Mouse (Mus musculus): ENCODE measurements around the gene Wnk1. TPM values are rescaled to one million over a fixed set of nuclear protein-coding genes. Genes with fewer than 3 reads are reported as not detected.

Gene Wnk1
- polyA plus RNA-seq, 1 experiment from 2014 or later = 64.7 TPM

DNA sequence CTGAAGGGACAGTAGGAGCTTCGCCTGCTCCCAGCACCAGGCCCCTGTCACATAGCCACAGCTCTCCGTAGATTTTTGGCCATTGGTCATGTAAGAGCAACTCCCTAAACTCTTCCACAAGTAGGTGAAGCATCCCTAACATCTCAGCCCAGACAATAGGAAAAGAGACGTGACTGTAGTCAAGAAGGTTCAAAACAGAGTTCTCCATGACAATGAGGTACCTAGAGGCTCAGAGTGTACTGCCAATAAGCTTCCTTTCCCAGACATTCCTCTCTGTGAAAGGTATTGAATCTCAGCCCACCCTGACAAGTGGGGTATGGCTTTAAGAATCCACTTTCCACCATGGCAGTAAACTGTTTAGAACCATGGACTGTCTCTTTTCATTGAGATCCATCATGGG is 31.1 kb upstream of the Wnk1 start:
- Histone ChIP-seq H3K4me2 (no peak overlapping the region), H3K36me3 (no peaks in the 10 kb centered on the region), H3K4me3 (no peak overlapping the region), H3K9me3 (no peaks in the 10 kb centered on the region), H3K27me3 (replicated peaks) (no peaks in the 10 kb centered on the region), H3K27ac (replicated peaks) (no peak overlapping the region), H3K9ac (no peak overlapping the region), H3K4me1 (0 out of 2 replicates have a peak, but pooled peaks cover 3% of the 10 kb centered on the region)
- WGBS = 79% methylated on average over 3 of the region's 3 CpGs
- no peak for ATAC-seq (ENCODE audit: extremely low read depth, insufficient number of reproducible peaks, low FRiP score, low TSS enrichment)

DNA sequence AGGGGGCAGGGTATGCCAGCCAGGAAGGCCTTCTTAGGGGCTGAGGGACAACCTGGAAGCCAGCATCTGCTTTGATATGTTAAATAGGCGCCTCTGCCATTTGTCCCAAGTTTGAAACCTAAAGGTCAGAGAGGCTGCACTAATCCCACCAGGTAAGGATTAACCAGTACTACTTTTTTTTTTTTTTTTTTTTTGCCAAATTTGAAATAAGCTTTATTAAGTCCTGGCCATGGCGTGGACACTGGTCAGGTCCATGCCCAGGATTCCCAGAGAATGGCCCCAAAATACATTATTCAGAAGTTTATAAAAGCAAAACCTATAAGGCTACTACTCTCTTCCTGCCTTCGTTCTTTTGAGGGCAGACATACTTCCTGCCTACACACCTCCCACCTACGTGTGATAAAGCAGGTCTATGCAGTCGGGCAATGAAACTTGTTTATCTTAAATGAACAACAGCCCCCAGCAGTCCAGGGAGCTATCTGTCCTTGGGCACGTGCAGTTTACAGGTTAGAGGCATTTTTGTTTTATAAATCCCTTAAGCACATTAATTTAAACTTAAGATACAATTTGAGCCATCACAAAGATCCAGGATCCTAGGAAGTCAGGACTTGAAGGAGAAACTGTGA is 27.2 kb upstream of the Wnk1 start:
- Histone ChIP-seq H3K9me3 (no peaks in the 10 kb centered on the region), H3K4me2 (no peak overlapping the region), H3K27me3 (replicated peaks) (no peaks in the 10 kb centered on the region), H3K4me1 (no peaks in the 10 kb centered on the region), H3K36me3 (no peaks in the 10 kb centered on the region), H3K27ac (replicated peaks) (no peak overlapping the region), H3K4me3 (no peak overlapping the region), H3K9ac (no peak overlapping the region)
- WGBS = 55% methylated on average over 6 of the region's 6 CpGs
- ATAC-seq (ENCODE audit: extremely low read depth, insufficient number of reproducible peaks, low FRiP score, low TSS enrichment) = no peak

DNA sequence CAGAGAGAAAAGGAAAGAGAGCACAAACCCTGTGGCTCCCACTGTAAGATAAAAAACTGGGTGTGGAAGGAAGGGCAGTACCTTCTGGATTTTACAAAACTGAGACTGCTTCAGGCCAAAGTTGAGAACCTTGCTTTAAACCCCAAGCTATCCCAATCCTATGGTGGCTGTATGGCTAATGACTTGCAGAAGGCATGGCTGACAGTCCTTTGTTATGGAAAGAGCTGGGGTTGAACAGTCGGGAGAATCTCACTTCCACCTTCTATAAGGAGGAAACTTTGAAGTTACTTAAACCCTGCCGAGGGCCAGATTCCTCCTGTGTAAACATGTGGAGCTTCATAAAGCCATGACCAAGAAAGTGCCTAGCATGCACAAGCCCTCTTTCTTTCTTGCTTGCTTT is 26.2 kb upstream of the Wnk1 start:
- Histone ChIP-seq H3K36me3 (no peaks in the 10 kb centered on the region), H3K4me1 (no peaks in the 10 kb centered on the region), H3K9me3 (no peaks in the 10 kb centered on the region), H3K27ac (replicated peaks) (no peak overlapping the region), H3K4me3 (no peak overlapping the region), H3K9ac (no peak overlapping the region), H3K27me3 (replicated peaks) (no peaks in the 10 kb centered on the region), H3K4me2 (no peak overlapping the region)
- WGBS = 42% methylated on average over 2 of the region's 2 CpGs
- no peak for ATAC-seq (ENCODE audit: extremely low read depth, insufficient number of reproducible peaks, low FRiP score, low TSS enrichment)

DNA sequence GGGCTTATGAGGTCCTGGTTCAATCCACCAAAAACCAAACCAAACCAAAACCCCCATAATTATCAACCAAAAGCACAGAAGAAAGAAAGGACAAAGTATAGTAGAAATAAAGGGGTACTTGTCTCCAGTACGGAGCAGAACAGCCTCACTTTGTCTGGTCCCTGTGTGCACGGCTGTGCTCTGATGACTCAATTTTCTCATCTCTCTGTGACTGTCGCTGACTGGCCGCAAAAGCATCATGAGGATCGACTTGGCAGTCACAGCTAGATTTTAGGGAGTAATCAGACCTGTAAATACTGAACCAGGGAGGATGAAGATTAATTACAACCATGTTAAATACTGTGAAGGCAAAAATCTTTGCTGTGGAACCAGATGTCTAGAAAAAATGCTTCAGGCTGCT is 24.5 kb upstream of the Wnk1 start:
- 0 out of 2 replicates have a peak, but pooled peaks cover 4% of the 10 kb centered on the region for H3K9me3 ChIP-seq
- no peaks in the 10 kb centered on the region for H3K27me3 ChIP-seq (replicated peaks)
- H3K4me3 ChIP-seq = no peak overlapping the region
- H3K4me1 ChIP-seq = no peaks in the 10 kb centered on the region
- WGBS = 81% methylated on average over 5 of the region's 5 CpGs
- H3K36me3 ChIP-seq = no peaks in the 10 kb centered on the region
- H3K9ac ChIP-seq = no peak overlapping the region
- no peak overlapping the region for H3K27ac ChIP-seq (replicated peaks)
- ATAC-seq (ENCODE audit: extremely low read depth, insufficient number of reproducible peaks, low FRiP score, low TSS enrichment) = no peak
- no peak overlapping the region for H3K4me2 ChIP-seq

DNA sequence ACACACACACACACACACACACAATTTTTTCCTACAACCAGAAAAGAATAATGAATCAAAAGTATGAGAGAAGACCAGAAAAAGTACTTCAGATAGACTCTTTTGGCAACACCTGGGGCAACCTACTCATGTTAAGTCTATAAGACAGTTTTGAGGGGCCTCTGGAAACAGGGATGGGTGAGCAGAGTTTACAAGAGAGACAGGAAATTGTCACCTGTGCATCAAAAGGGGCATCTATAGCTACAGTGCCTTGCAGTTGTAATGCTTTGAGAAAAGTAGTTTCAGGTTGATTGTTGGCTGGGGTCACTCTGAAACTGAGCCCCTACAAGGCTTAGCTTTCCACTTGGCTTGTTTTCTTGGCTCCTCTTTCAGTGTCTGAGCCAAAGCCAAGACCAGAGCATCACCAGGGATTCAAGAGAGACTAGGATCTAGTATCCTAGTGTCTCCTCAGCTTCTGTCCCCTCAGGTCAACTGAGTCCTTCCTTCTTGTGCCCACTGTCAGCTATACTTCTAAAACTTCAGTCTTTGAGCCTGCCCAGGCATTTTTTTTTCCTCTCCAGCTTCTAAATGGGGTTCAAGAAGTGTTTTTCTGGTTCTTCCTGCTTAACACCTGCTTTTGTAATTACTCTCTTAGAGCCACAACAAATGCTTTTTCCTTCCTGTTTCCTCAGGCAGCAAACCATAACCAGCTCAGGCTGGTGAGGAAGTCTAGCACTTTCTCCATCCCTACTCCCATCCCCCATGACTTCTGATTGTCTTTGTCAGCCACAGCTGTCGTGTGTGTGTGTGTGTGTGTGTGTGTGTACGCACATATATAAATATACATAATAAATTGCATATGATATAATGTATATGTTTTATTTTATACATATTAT is 17.4 kb upstream of the Wnk1 start:
- no peak overlapping the region for H3K27ac ChIP-seq (replicated peaks)
- no peak overlapping the region for H3K9ac ChIP-seq
- no peaks in the 10 kb centered on the region for H3K36me3 ChIP-seq
- ATAC-seq (ENCODE audit: extremely low read depth, insufficient number of reproducible peaks, low FRiP score, low TSS enrichment) = no peak
- peaks cover 8% of the 10 kb centered on the region; the same call in 1 of the 2 replicates for H3K4me1 ChIP-seq
- H3K27me3 ChIP-seq (replicated peaks) = no peaks in the 10 kb centered on the region
- no peak overlapping the region for H3K4me3 ChIP-seq
- WGBS = 63% methylated on average over 2 of the region's 2 CpGs
- H3K9me3 ChIP-seq = 0 out of 2 replicates have a peak, but pooled peaks cover 4% of the 10 kb centered on the region
- H3K4me2 ChIP-seq = no peak overlapping the region

DNA sequence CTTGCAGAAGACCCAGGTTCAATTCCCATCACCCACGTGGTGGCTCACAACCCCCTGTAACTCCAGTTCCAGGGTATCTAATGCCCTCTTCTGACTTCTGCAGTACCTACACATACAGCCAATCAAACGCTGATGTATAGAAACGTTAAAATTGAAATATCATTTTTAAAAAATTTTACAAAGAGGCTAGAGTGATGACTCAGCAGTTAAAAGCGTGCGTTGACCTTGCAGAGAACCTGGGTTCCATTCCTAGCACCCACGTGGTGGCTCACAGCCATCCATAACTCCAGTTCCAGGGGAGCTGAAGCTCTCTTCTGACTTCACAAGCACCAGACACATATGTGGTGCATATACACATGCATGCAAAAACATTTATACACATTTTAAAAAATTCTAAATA is 15.9 kb upstream of the Wnk1 start:
- Histone ChIP-seq H3K4me3 (no peak overlapping the region), H3K4me1 (peaks cover 8% of the 10 kb centered on the region; the same call in 1 of the 2 replicates), H3K9me3 (0 out of 2 replicates have a peak, but pooled peaks cover 4% of the 10 kb centered on the region), H3K9ac (no peak overlapping the region), H3K36me3 (no peaks in the 10 kb centered on the region), H3K4me2 (no peak overlapping the region), H3K27me3 (replicated peaks) (no peaks in the 10 kb centered on the region), H3K27ac (replicated peaks) (no peak overlapping the region)
- no peak for ATAC-seq (ENCODE audit: extremely low read depth, insufficient number of reproducible peaks, low FRiP score, low TSS enrichment)
- 75% methylated on average over 6 of the region's 6 CpGs for WGBS

DNA sequence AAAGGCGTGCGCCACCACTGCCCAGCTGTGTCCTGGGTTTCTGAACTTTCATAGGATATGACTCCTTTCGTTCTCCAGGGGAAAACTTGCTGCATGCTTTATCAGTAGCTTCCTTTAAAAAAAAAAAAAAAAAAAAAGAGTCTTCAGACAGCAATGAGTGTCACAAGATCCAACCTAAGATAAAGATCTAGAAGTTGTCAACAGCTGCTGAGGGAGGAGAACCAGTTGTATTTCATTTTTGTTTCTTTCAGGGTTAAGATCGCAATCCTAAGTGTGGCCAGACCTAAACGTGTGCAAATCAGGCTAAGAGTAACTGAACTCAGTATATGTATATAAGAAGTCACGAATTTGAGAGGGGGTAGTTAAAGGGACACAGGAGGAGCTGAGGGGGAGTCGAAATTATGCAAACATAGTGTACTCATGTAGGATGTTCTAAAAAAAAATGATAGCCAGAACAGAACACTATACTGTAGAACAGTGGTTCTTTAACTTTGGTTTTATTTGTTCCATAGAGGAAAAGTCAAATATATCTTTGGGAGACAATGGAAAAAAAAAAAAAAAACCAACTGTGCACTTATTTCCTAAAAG is 9.3 kb upstream of the Wnk1 start:
- 66% methylated on average over 7 of the region's 7 CpGs for WGBS
- H3K4me2 ChIP-seq = no peak overlapping the region
- no peak overlapping the region for H3K27ac ChIP-seq (replicated peaks)
- 0 out of 2 replicates have a peak, but pooled peaks cover 3% of the 10 kb centered on the region for H3K4me1 ChIP-seq
- no peak overlapping the region for H3K4me3 ChIP-seq
- no peaks in the 10 kb centered on the region for H3K36me3 ChIP-seq
- H3K9me3 ChIP-seq = no peaks in the 10 kb centered on the region
- no peak overlapping the region for H3K9ac ChIP-seq
- no peaks in the 10 kb centered on the region for H3K27me3 ChIP-seq (replicated peaks)
- no peak for ATAC-seq (ENCODE audit: extremely low read depth, insufficient number of reproducible peaks, low FRiP score, low TSS enrichment)

DNA sequence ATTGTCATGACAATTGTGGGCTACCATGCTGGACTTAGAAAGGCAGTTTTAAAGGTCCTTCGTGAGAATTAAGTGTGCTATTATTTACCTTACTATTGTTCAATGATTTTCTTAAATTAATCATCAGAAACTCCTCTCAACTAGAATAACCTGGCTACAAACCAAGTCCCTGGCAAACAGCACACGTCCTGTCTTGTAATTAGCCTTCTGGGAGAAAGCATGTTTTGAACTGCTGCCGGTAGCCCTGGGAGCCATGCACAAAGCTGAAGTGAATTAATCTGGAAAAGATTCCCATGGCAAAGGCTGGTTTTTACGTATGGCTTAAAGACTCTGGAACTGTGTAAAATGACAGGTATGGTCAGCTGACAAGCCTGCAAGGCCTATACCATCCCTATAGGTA is 6.9 kb upstream of the Wnk1 start:
- Histone ChIP-seq H3K27ac (replicated peaks) (no peak overlapping the region), H3K27me3 (replicated peaks) (no peaks in the 10 kb centered on the region), H3K36me3 (no peaks in the 10 kb centered on the region), H3K9ac (no peak overlapping the region), H3K4me3 (no peak overlapping the region), H3K4me2 (no peak overlapping the region), H3K9me3 (no peaks in the 10 kb centered on the region), H3K4me1 (0 out of 2 replicates have a peak, but pooled peaks cover 4% of the 10 kb centered on the region)
- 75% methylated on average over 4 of the region's 4 CpGs for WGBS
- no peak for ATAC-seq (ENCODE audit: extremely low read depth, insufficient number of reproducible peaks, low FRiP score, low TSS enrichment)

DNA sequence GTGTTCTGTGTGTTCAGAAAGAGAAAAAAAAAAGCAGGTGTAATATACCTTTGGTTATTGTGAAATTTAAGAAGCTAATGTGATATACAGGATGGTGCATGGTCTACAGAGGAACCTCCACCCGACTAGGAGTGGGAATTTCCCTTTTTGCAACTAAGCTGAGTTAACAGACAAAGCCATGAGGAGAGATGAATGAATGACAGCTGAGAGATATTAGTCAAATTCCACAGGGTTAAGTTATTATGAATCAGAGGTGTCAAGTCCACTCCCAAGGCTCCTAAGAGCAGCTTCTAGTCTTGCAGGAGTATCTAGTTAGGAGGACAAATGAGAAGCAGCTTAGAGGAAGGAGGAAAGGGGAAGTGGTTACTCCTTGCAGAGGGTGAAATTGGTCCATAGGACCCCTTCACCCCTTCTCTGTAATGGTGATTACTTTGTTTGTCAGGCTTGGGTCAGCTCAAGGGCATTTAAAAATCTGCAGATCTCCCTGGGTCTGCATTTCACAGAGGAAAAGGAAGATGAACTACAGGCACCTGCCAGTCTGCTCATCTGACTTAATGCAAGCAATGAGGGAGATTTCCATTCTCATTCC is 4.3 kb upstream of the Wnk1 start:
- H3K9me3 ChIP-seq = no peaks in the 10 kb centered on the region
- 0 out of 2 replicates have a peak, but pooled peaks cover 4% of the 10 kb centered on the region for H3K4me1 ChIP-seq
- no peaks in the 10 kb centered on the region for H3K27me3 ChIP-seq (replicated peaks)
- H3K9ac ChIP-seq = no peak overlapping the region
- H3K4me2 ChIP-seq = no peak overlapping the region
- no peak overlapping the region for H3K4me3 ChIP-seq
- ATAC-seq (ENCODE audit: extremely low read depth, insufficient number of reproducible peaks, low FRiP score, low TSS enrichment) = no peak
- H3K27ac ChIP-seq (replicated peaks) = no peak overlapping the region
- no peaks in the 10 kb centered on the region for H3K36me3 ChIP-seq
- WGBS = 66% methylated on average over 1 of the region's 1 CpGs

DNA sequence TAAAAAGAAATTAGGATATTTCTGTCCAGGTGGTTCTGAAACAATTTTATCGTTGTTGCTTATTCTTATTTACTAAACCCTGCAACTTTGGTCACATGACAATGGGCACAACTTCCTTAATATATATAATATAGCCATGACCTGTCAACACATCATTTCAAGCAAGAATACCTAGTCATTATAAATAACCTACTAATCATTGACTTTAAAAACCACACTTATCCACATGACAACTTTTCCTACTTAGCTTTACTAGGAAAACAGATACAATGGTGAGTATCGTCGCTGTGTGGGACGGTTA is 2.0 kb upstream of the Wnk1 start:
- no peak for ATAC-seq (ENCODE audit: extremely low read depth, insufficient number of reproducible peaks, low FRiP score, low TSS enrichment)

More for the DNA sequence above, 2.0 kb upstream of the Wnk1 start:
- Histone ChIP-seq H3K4me2 (no peak overlapping the region), H3K27ac (replicated peaks) (no peak overlapping the region), H3K36me3 (peaks cover 5% of the 10 kb centered on the region; the same call in 1 of the 2 replicates), H3K4me1 (peaks cover 11% of the 10 kb centered on the region), H3K9ac (no peak overlapping the region), H3K27me3 (replicated peaks) (no peaks in the 10 kb centered on the region), H3K9me3 (no peaks in the 10 kb centered on the region), H3K4me3 (no peak overlapping the region)
- 92% methylated on average over 4 of the region's 4 CpGs for WGBS

All from heart, embryonic 13.5 days (tissue).